Mouse (Mus musculus): ENCODE results near the gene Fryl. TPM values are rescaled to one million over a fixed set of nuclear protein-coding genes. Genes with fewer than 3 reads are reported as not detected.
A peak's percentile ranks its signal among the peaks of the same experiment; 100 is the strongest.

Gene Fryl
- polyA plus RNA-seq, 1 experiment, result 157 TPM

DNA sequence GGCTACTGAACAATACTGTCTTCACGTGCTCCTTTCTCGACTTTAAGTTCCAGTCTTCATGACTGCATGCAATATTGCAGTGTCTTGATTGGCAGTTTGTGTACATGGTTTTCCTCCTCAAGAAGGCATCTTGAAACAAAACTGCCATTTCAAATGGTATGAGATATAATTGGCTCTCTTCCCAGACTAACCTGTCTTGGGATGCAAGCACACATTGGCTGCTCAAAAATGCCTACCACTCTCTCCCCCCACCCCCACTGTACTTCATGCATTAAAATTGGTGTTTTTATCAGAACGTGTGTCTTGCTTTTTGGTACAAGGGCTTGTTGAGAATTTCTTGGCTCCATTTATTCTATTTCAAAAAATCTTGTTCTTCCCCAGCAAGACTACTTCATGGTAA is 51.4 kb downstream of the Fryl start:
- Histone ChIP-seq H3K4me1 (ENCODE audit: control insufficient read depth, insufficient read depth, low read length) (peaks cover 7% of the 10 kb centered on the region; the same call in 1 of the 2 replicates), H3K27ac (ENCODE audit: control insufficient read depth, insufficient read depth, low read depth, low read length, poor library complexity) (no peak overlapping the region), H3K4me3 (replicated peaks; ENCODE audit: control insufficient read depth, low read depth, low read length) (no peak overlapping the region)
- TF ChIP-seq POLR2A (IDR thresholded peaks at IDR 0.05; ENCODE audit: borderline replicate concordance, control insufficient read depth, low read depth, low read length) (no peak), CTCF (IDR thresholded peaks at IDR 0.05; ENCODE audit: control insufficient read depth, insufficient read depth, low read length) (no peak)
- WGBS, result 78% methylated on average over 3 of the region's 3 CpGs

DNA sequence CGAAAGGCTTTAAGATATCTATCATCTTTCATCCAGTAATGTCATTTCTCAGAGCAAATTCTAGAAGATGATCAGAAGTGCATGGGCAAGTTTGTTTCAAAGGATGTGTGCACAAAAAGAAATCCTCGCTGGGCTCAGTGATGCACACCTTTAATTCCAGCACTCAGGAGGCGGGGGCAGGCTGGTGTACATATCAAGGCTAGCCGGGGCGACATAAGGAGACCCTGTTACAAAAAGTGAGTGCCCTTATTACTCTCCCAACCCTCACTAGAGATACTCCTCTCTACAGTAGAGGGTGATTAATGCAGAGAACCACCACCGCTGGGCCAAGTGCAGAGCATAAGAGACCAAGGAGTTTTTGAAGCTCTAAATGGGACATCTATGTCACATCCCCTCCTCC is 53.9 kb downstream of the Fryl start:
- H3K4me3 ChIP-seq (replicated peaks; ENCODE audit: control insufficient read depth, low read depth, low read length), result no peak overlapping the region
- no peak overlapping the region for H3K27ac ChIP-seq (ENCODE audit: control insufficient read depth, insufficient read depth, low read depth, low read length, poor library complexity)
- no peak for TF ChIP-seq POLR2A (IDR thresholded peaks at IDR 0.05; ENCODE audit: borderline replicate concordance, control insufficient read depth, low read depth, low read length)
- no peak for TF ChIP-seq CTCF (IDR thresholded peaks at IDR 0.05; ENCODE audit: control insufficient read depth, insufficient read depth, low read length)
- H3K4me1 ChIP-seq (ENCODE audit: control insufficient read depth, insufficient read depth, low read length), result peaks cover 6% of the 10 kb centered on the region; the same call in 1 of the 2 replicates
- 92% methylated on average over 6 of the region's 6 CpGs for WGBS

DNA sequence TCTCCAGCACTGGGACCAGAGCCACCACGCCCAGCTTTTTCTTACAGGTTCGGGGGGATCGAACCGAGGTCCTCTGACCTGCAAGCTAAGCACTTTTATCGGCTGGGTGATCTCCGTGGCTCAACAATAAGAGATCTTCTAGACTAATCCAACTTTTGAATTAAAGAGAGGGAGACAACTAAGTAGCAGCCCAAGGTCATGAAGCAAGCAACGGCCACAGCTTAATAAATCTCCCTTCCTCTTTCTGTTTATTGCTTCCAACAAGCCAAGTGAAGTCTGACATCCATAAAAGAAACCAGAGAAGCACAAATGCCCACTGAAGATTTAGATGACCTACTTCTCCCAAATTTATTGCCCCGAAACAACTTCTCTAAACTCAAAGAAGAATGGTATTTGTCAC is 54.3 kb downstream of the Fryl start:
- no peak for TF ChIP-seq POLR2A (IDR thresholded peaks at IDR 0.05; ENCODE audit: borderline replicate concordance, control insufficient read depth, low read depth, low read length)
- TF ChIP-seq CTCF (IDR thresholded peaks at IDR 0.05; ENCODE audit: control insufficient read depth, insufficient read depth, low read length), result no peak
- H3K27ac ChIP-seq (ENCODE audit: control insufficient read depth, insufficient read depth, low read depth, low read length, poor library complexity), result no peak overlapping the region
- peaks cover 6% of the 10 kb centered on the region; the same call in 1 of the 2 replicates for H3K4me1 ChIP-seq (ENCODE audit: control insufficient read depth, insufficient read depth, low read length)
- 80% methylated on average over 8 of the region's 8 CpGs for WGBS
- H3K4me3 ChIP-seq (replicated peaks; ENCODE audit: control insufficient read depth, low read depth, low read length), result no peak overlapping the region

DNA sequence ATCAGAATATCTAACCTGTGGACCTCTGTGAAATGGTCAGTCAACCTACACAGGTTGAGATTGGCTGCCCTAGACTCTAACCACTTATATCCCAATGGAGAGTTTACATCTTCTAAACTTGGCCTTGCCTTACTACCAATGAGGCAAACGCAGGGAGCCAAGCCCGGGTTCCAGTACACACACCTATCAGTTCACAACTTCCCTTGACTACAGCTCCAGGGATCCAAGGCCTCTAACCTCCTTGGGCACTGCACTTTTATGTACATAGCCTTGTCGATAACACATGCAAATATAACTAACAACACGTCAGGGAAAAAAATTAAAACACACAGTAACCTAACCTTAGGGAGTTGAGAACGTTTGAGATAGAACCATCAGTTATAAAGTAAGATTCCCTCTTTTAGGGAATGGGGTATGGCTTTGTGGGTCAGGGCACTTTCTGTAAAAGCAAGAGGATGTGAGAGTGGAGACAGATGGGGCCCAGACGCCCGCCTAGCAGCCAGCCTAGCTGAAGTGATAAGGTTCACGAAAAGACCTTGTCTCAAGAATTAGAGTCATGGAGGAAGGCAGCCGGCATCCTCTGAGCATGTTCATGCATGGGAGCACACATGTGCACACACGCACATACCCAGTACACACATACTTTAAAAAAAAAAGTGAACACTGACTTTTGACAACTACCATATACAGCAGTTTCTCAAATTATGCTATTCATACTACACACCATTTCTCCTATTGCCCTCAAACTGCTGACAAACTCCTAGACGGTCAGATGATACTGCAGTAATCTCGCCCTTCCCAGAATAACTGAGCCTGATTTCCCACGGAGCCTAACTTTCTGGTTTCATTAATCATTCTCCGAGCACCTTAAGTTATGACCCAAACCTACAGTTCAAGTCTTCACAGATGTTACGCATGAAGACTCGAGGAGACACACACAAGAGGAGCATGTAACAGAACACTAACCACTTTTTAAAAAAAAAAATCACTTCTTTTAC is 55.7 kb downstream of the Fryl start:
- Histone ChIP-seq H3K4me3 (replicated peaks; ENCODE audit: control insufficient read depth, low read depth, low read length) (no peak overlapping the region), H3K27ac (ENCODE audit: control insufficient read depth, insufficient read depth, low read depth, low read length, poor library complexity) (no peak overlapping the region), H3K4me1 (ENCODE audit: control insufficient read depth, insufficient read depth, low read length) (peaks cover 4% of the 10 kb centered on the region; the same call in 1 of the 2 replicates)
- no peak for TF ChIP-seq POLR2A (IDR thresholded peaks at IDR 0.05; ENCODE audit: borderline replicate concordance, control insufficient read depth, low read depth, low read length)
- no peak for TF ChIP-seq CTCF (IDR thresholded peaks at IDR 0.05; ENCODE audit: control insufficient read depth, insufficient read depth, low read length)
- 70% methylated on average over 16 of the region's 16 CpGs for WGBS

DNA sequence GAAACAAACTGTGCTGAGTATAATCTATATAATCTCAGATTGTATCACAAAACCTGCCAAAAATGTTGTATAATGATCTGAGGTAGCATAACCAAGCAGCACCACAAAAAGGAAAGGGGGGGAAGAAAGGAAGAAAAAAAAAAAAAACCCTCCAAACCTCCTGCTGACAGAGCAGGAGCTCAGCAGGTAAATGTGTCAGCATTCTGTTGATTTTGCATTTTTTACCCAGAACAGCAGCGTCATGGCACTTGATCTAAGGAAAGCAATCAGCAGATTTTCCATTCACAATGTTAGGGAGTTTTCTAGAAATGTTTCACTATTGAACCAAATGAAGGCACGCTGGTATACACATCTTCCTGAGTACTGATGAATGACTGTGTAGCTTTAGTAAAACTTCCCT is 56.8 kb downstream of the Fryl start:
- WGBS, result 52% methylated on average over 2 of the region's 2 CpGs
- TF ChIP-seq POLR2A (IDR thresholded peaks at IDR 0.05; ENCODE audit: borderline replicate concordance, control insufficient read depth, low read depth, low read length) (no peak), CTCF (IDR thresholded peaks at IDR 0.05; ENCODE audit: control insufficient read depth, insufficient read depth, low read length) (no peak)
- H3K27ac ChIP-seq (ENCODE audit: control insufficient read depth, insufficient read depth, low read depth, low read length, poor library complexity), result no peak overlapping the region

DNA sequence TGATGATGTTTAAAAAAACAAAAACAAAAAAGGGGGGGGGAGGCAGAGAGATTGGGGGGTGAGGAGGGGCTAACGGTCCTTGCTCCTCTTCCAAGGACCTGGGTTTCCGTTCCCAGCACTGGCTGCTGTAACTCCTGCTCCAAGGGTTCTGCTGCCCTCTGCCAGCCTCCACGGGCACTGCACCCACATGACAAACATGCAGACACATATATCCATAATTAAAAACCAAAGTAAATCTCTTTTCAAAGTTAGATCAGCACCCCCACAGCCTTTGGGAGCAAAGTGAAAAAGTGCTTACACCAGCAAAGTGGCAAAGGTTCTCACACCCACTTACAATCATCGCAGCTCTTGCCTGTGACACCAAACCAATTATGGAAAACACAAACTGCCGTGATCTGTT is 57.7 kb downstream of the Fryl start:
- 97% methylated on average over 5 of the region's 5 CpGs for WGBS
- TF ChIP-seq POLR2A (IDR thresholded peaks at IDR 0.05; ENCODE audit: borderline replicate concordance, control insufficient read depth, low read depth, low read length), result no peak
- peak; percentile 45; the same call in 1 of the 2 replicates for TF ChIP-seq CTCF (IDR thresholded peaks at IDR 0.05; ENCODE audit: control insufficient read depth, insufficient read depth, low read length)
- Histone ChIP-seq H3K4me3 (replicated peaks; ENCODE audit: control insufficient read depth, low read depth, low read length) (no peak overlapping the region), H3K4me1 (ENCODE audit: control insufficient read depth, insufficient read depth, low read length) (peaks cover 4% of the 10 kb centered on the region; the same call in 1 of the 2 replicates), H3K27ac (ENCODE audit: control insufficient read depth, insufficient read depth, low read depth, low read length, poor library complexity) (no peak overlapping the region)

More for the DNA sequence above, 56.8 kb downstream of the Fryl start:
- Histone ChIP-seq H3K4me3 (replicated peaks; ENCODE audit: control insufficient read depth, low read depth, low read length) (no peak overlapping the region), H3K4me1 (ENCODE audit: control insufficient read depth, insufficient read depth, low read length) (peaks cover 4% of the 10 kb centered on the region; the same call in 1 of the 2 replicates)

DNA sequence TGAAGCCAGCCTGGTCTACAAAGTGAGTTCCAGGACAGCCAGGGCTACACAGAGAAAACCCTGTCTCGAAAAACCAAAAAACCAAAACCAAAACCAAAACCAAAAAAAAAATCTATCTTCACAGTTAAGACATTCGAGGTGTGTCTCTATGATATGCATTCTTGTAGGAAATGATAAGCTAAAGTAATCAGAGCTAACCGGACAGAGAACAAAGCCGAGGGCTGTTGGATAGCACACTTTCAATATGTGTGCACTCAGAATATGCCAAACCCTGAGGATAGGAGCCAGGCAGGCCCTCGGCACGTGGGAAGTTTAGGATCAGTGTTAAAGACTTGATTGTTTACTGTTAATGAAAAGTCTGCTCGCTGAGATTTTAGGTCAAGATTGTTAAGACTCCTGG is 58.6 kb downstream of the Fryl start:
- H3K27ac ChIP-seq (ENCODE audit: control insufficient read depth, insufficient read depth, low read depth, low read length, poor library complexity), result no peak overlapping the region
- 66% methylated on average over 7 of the region's 7 CpGs for WGBS
- peaks cover 4% of the 10 kb centered on the region; the same call in 1 of the 2 replicates for H3K4me1 ChIP-seq (ENCODE audit: control insufficient read depth, insufficient read depth, low read length)
- no peak overlapping the region for H3K4me3 ChIP-seq (replicated peaks; ENCODE audit: control insufficient read depth, low read depth, low read length)
- TF ChIP-seq POLR2A (IDR thresholded peaks at IDR 0.05; ENCODE audit: borderline replicate concordance, control insufficient read depth, low read depth, low read length) (no peak), CTCF (IDR thresholded peaks at IDR 0.05; ENCODE audit: control insufficient read depth, insufficient read depth, low read length) (no peak)

DNA sequence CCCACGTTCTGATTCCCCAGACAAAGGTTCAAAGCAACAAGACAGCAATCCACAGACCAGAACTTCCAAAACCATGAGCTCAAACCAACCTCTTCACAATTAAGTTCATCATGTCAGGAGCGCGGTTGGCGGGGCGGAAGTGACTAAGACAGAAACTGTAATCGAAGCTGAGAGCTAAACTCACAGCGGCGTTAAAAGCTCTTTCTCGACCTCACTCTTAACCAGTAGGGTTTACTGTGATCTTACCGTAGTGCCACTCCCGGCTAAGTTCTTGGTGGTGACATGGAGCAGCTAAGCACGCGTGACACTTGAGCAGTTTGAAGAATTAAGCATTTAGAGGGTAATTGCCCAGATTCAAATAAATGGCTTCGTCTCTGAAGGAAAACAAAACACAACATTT is 61.7 kb downstream of the Fryl start:
- Histone ChIP-seq H3K4me1 (ENCODE audit: control insufficient read depth, insufficient read depth, low read length) (no peaks in the 10 kb centered on the region; the same call in 1 of the 2 replicates), H3K27ac (ENCODE audit: control insufficient read depth, insufficient read depth, low read depth, low read length, poor library complexity) (no peak overlapping the region), H3K4me3 (replicated peaks; ENCODE audit: control insufficient read depth, low read depth, low read length) (no peak overlapping the region)
- no peak for TF ChIP-seq POLR2A (IDR thresholded peaks at IDR 0.05; ENCODE audit: borderline replicate concordance, control insufficient read depth, low read depth, low read length)
- TF ChIP-seq CTCF (IDR thresholded peaks at IDR 0.05; ENCODE audit: control insufficient read depth, insufficient read depth, low read length), result no peak
- WGBS, result 91% methylated on average over 14 of the region's 14 CpGs

All from bone marrow, adult 2 months (tissue).